Mouse (Mus musculus) embryonic fibroblast, embryonic 13.5 days (primary cell): Measurements from ENCODE around the gene Mat2a.

ENCODE experiments used
- CTCF ChIP-seq: IDR thresholded peaks from 2 replicates; pipeline ENCODE4 v1.5.1; 2011; ENCODE audit warnings: mild to moderate bottlenecking, control low read depth, low read length, moderate library complexity, borderline replicate concordance; ENCODE audit not compliant: insufficient read depth
- POLR2A ChIP-seq: IDR thresholded peaks from 2 replicates; pipeline ENCODE4 v1.6.1; 2011; ENCODE audit warnings: low read depth, mild to moderate bottlenecking, control low read depth, low read length, moderate library complexity

DNA sequence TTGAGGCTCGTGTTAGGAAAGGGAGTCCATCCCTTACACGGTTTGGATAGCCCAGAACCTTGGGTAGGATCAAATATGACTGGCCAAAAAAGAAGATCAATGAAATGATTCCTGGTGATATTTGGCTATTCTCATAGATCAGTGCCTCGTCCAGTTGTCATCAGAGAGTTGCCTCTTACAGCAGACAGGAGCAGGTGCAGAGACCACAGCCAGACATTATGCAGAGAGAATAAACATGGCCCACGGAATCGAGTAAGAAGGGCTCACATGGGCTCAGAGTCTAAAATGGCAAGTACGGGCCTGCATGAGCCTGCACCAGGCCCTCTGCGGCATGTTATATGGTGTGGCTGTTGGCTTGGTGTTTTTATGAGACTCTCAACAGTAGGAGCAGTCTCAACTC is 34.0 kb downstream of the Mat2a start:
- TF ChIP-seq CTCF: no peak
- TF ChIP-seq POLR2A: no peak
